8 mouse cellular contexts compared by ENCODE assay signal in the genomic region with DNA sequence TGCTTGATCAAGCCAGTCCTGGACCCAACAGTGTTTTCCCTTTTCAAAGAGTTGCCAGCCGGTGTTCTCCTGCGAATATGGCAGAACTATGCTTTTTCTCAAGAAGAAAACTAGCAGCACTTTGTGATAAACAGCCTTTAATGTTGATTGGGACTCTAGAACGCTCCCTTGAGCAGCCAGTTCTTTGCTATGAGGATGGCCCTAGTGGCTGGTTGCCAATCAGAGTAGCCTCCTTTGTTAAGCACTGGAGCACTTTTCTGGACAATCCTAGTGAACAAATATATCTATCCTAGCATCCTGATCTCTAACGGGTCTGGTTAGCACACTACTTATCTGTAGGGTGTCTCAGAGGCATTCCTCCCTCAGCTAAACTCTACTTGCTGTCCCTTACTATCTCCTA. TPM values are rescaled to one million over a fixed set of nuclear protein-coding genes. Genes with fewer than 3 reads are reported as not detected.
DNase-seq lines count a peak whose midpoint lies in the region; ATAC-seq and TF ChIP-seq lines count a peak whose summit lies in the region.
"Not testable (repeated sequence)": the region's sequence is repeated elsewhere in the genome, so short reads cannot be mapped to it uniquely, and the experiment has no call there.

No protein-coding gene starts in this region.

- H3K4me1 ChIP-seq in forebrain, embryonic 11.5 days (replicated peaks; ENCODE audit: control insufficient read depth, insufficient read depth, low read length); heart, embryonic 15.5 days (replicated peaks); intestine, postnatal 0 days (replicated peaks; ENCODE audit: control insufficient read depth, insufficient read depth, low read length); limb, embryonic 12.5 days (replicated peaks); lung, postnatal 0 days (ENCODE audit: insufficient read depth, low read depth, low read length): not testable (repeated sequence)

- H3K27me3 ChIP-seq in forebrain, embryonic 11.5 days (ENCODE audit: control insufficient read depth, insufficient read depth, low read length); heart, embryonic 15.5 days; intestine, postnatal 0 days (replicated peaks; ENCODE audit: control insufficient read depth, insufficient read depth, low read length); limb, embryonic 12.5 days; lung, postnatal 0 days (replicated peaks; ENCODE audit: insufficient read depth, low read length): not testable (repeated sequence)

- H3K27ac ChIP-seq in forebrain, embryonic 11.5 days (ENCODE audit: low read depth, low read length); heart, embryonic 15.5 days; intestine, postnatal 0 days (ENCODE audit: low read depth, low read length); limb, embryonic 12.5 days; lung, postnatal 0 days (ENCODE audit: low read length): not testable (repeated sequence)

- TF ChIP-seq EP300 in lung, postnatal 0 days (IDR thresholded peaks at IDR 0.05): not testable (repeated sequence)

- not testable (repeated sequence) for TF ChIP-seq CTCF in intestine, postnatal 0 days (IDR thresholded peaks at IDR 0.05; ENCODE audit: low read depth); lung, postnatal 0 days (IDR thresholded peaks at IDR 0.05)

- WGBS in forebrain, embryonic 11.5 days: 52% methylated on average over 2 of the region's 4 CpGs
- 61% methylated on average over 4 of the region's 4 CpGs for WGBS in heart, embryonic 15.5 days
- WGBS in intestine, postnatal 0 days: 55% methylated on average over 2 of the region's 4 CpGs
- 75% methylated on average over 4 of the region's 4 CpGs for WGBS in limb, embryonic 12.5 days
- 83% methylated on average over 1 of the region's 4 CpGs for WGBS in lung, postnatal 0 days

- DNase-seq in 3T3-L1 (ENCODE audit: low read depth, low spot score): peak; percentile 3
- DNase-seq in cerebellum, adult 8-10 months: peak; percentile 29
- not testable (repeated sequence) for DNase-seq in forebrain, embryonic 11.5 days (ENCODE audit: low spot score); lung, postnatal 0 days (ENCODE audit: low spot score)
- peak; percentile 36 to 51 for DNase-seq in right cerebral cortex, postnatal 10 days (ENCODE audit: low spot score in 2 of 2)

- not testable (repeated sequence) for H3K9me3 ChIP-seq in forebrain, embryonic 11.5 days (ENCODE audit: control insufficient read depth, low read length); heart, embryonic 15.5 days (replicated peaks); intestine, postnatal 0 days (ENCODE audit: control insufficient read depth); lung, postnatal 0 days (ENCODE audit: low read length)
- peaks cover 23% of the 10 kb centered on the region for H3K9me3 ChIP-seq in limb, embryonic 12.5 days

- H3K36me3 ChIP-seq in forebrain, embryonic 11.5 days (ENCODE audit: control insufficient read depth, insufficient read depth, low read length); heart, embryonic 15.5 days; intestine, postnatal 0 days (ENCODE audit: control insufficient read depth, insufficient read depth); lung, postnatal 0 days (ENCODE audit: insufficient read depth, low read length): not testable (repeated sequence)
- peaks cover 10% of the 10 kb centered on the region; the same call in 1 of the 2 replicates for H3K36me3 ChIP-seq in limb, embryonic 12.5 days

- H3K4me2 ChIP-seq in forebrain, embryonic 11.5 days (ENCODE audit: low read depth, low read length, severe bottlenecking): peak overlapping the region; percentile 73; the same call in 1 of the 2 replicates
- H3K4me2 ChIP-seq in heart, embryonic 15.5 days: peak overlapping the region; percentile 76
- peak overlapping the region; percentile 86 for H3K4me2 ChIP-seq in intestine, postnatal 0 days (replicated peaks; ENCODE audit: low read depth)
- peak overlapping the region; percentile 72 for H3K4me2 ChIP-seq in limb, embryonic 12.5 days
- peak overlapping the region; percentile 62 for H3K4me2 ChIP-seq in lung, postnatal 0 days (replicated peaks; ENCODE audit: low read depth, low read length)

- H3K9ac ChIP-seq in forebrain, embryonic 11.5 days (ENCODE audit: low read length); limb, embryonic 12.5 days (replicated peaks): not testable (repeated sequence)
- H3K9ac ChIP-seq in heart, embryonic 15.5 days: 0 out of 2 replicates have a peak overlapping the region, but pooled peaks have one; percentile 71
- 0 out of 2 replicates have a peak overlapping the region, but pooled peaks have one; percentile 31 for H3K9ac ChIP-seq in intestine, postnatal 0 days (ENCODE audit: low read depth, low read length)
- peak overlapping the region; percentile 43 for H3K9ac ChIP-seq in lung, postnatal 0 days (replicated peaks; ENCODE audit: low read depth)

- peak overlapping the region; percentile 46 for H3K4me3 ChIP-seq in forebrain, embryonic 11.5 days (ENCODE audit: low read depth, low read length)
- peak overlapping the region; percentile 74 for H3K4me3 ChIP-seq in heart, embryonic 15.5 days
- peak overlapping the region; percentile 78; the same call in 1 of the 2 replicates for H3K4me3 ChIP-seq in intestine, postnatal 0 days (ENCODE audit: low read depth, low read length)
- peak overlapping the region; percentile 62 for H3K4me3 ChIP-seq in limb, embryonic 12.5 days (replicated peaks)
- 0 out of 2 replicates have a peak overlapping the region, but pooled peaks have one; percentile 69 for H3K4me3 ChIP-seq in lung, postnatal 0 days (ENCODE audit: low read depth, low read length)

- not testable (repeated sequence) for ATAC-seq in forebrain, embryonic 11.5 days (replicated peaks; ENCODE audit: low FRiP score); heart, embryonic 15.5 days (replicated peaks; ENCODE audit: insufficient number of reproducible peaks, insufficient read depth, low FRiP score, low read depth); intestine, postnatal 0 days; limb, embryonic 12.5 days (ENCODE audit: insufficient number of reproducible peaks, insufficient read depth, low FRiP score, low TSS enrichment, low read depth); lung, postnatal 0 days

RNA-seq across cellular contexts. Expression of a gene that starts 0.8 kb away (rescaled TPM):
- polyA plus RNA-seq in forebrain, embryonic 11.5 days (2014; fragmentation: Nextera tagmentation; extraction: Ambion mirVana): 0.08 and 0.11 TPM in 2 replicates
- 0.06 TPM in 1 of 2 replicates, not detected in the other for polyA plus RNA-seq in heart, embryonic 15.5 days (2015; fragmentation: Nextera tagmentation; extraction: Ambion mirVana)
- polyA plus RNA-seq in intestine, postnatal 0 days (2015; fragmentation: Nextera tagmentation; extraction: Ambion mirVana): not detected in 2 replicates
- polyA plus RNA-seq in limb, embryonic 12.5 days (2016; fragmentation: Nextera tagmentation; extraction: Ambion mirVana): 0.16 and 0.19 TPM in 2 replicates
- polyA plus RNA-seq in lung, postnatal 0 days (2015; fragmentation: Nextera tagmentation; extraction: Ambion mirVana): 0.04 TPM in 1 of 2 replicates, not detected in the other

RNA-seq across cellular contexts. Expression of a gene that starts 1.2 kb away (rescaled TPM):
- 10.0 and 10.3 TPM in 2 replicates for polyA plus RNA-seq in forebrain, embryonic 11.5 days (2014; fragmentation: Nextera tagmentation; extraction: Ambion mirVana)
- polyA plus RNA-seq in heart, embryonic 15.5 days (2015; fragmentation: Nextera tagmentation; extraction: Ambion mirVana): 4.6 and 8.7 TPM in 2 replicates
- 5.5 and 6.3 TPM in 2 replicates for polyA plus RNA-seq in intestine, postnatal 0 days (2015; fragmentation: Nextera tagmentation; extraction: Ambion mirVana)
- polyA plus RNA-seq in limb, embryonic 12.5 days (2016; fragmentation: Nextera tagmentation; extraction: Ambion mirVana): 12.0 and 13.3 TPM in 2 replicates
- 5.9 and 6.9 TPM in 2 replicates for polyA plus RNA-seq in lung, postnatal 0 days (2015; fragmentation: Nextera tagmentation; extraction: Ambion mirVana)

RNA-seq across cellular contexts. Expression of a gene that starts 50.0 kb away (rescaled TPM):
- polyA plus RNA-seq in forebrain, embryonic 11.5 days (2014; fragmentation: Nextera tagmentation; extraction: Ambion mirVana): 0.19 and 0.27 TPM in 2 replicates
- 0.14 TPM in 2 replicates for polyA plus RNA-seq in heart, embryonic 15.5 days (2015; fragmentation: Nextera tagmentation; extraction: Ambion mirVana)
- polyA plus RNA-seq in intestine, postnatal 0 days (2015; fragmentation: Nextera tagmentation; extraction: Ambion mirVana): 0.07 TPM in 2 replicates
- polyA plus RNA-seq in limb, embryonic 12.5 days (2016; fragmentation: Nextera tagmentation; extraction: Ambion mirVana): 0.29 and 0.41 TPM in 2 replicates
- polyA plus RNA-seq in lung, postnatal 0 days (2015; fragmentation: Nextera tagmentation; extraction: Ambion mirVana): 0.05 TPM in 1 of 2 replicates, not detected in the other
